Mouse (Mus musculus): ENCODE data around the gene Klf15.

- no peak for TF ChIP-seq CTCF (conservative IDR thresholded peaks at IDR 0.05; ENCODE audit: low read length)
- TF ChIP-seq NANOG (IDR thresholded peaks at IDR 0.05; ENCODE audit: borderline replicate concordance, low read length): no peak
Measured at GRCm38 (mm10) chr6:90490976-90491375, 28.6 kb downstream of the Klf15 start.

Measured in E14TG2a.4 (cell line).